In genomic region chr15:7692096-7692495, GRCm38 (mm10) we compare ENCODE assay signal across 16 mouse cellular contexts.
"Had no signal": no experiment of that assay in that cellular context is flagged by ENCODE, and none has a peak within 500 bp of the region (broad histone marks: within the 10 kb centered on the region; RNA-seq: fewer than 3 reads in every experiment).

No protein-coding gene starts in this region.

- H3K9me3 ChIP-seq: lung, embryonic 15.5 days; megakaryocyte, embryonic 14.5 days; midbrain, embryonic 13.5 days; midbrain, embryonic 15.5 days; neural tube, embryonic 12.5 days; stomach, embryonic 15.5 days had no signal

- H3K4me3 ChIP-seq: lung, embryonic 15.5 days; megakaryocyte, embryonic 14.5 days; midbrain, embryonic 13.5 days; midbrain, embryonic 15.5 days; neural tube, embryonic 12.5 days; stomach, embryonic 15.5 days had no signal

- H3K9ac ChIP-seq: lung, embryonic 15.5 days; midbrain, embryonic 13.5 days; midbrain, embryonic 15.5 days; neural tube, embryonic 12.5 days; stomach, embryonic 15.5 days had no signal

- H3K27ac ChIP-seq: lung, embryonic 15.5 days; macrophage; midbrain, embryonic 13.5 days; midbrain, embryonic 15.5 days; neural tube, embryonic 12.5 days; stomach, embryonic 15.5 days; stomach, postnatal 0 days had no signal

- DNase-seq: lung, postnatal 14 days; lung, postnatal 36 days; right cerebral cortex, postnatal 14 days; thymus, adult 2 months; thymus, postnatal 25 days; thymus, postnatal 4 days had no signal

- ATAC-seq: lung, postnatal 0 days; midbrain, embryonic 13.5 days; midbrain, embryonic 15.5 days had no signal

- H3K4me2 ChIP-seq: lung, embryonic 15.5 days; midbrain, embryonic 11.5 days; midbrain, embryonic 13.5 days; midbrain, embryonic 15.5 days; neural tube, embryonic 12.5 days; stomach, embryonic 15.5 days had no signal

- H3K27me3 ChIP-seq: lung, embryonic 15.5 days; megakaryocyte, embryonic 14.5 days; midbrain, embryonic 13.5 days; midbrain, embryonic 15.5 days; neural tube, embryonic 12.5 days; stomach, embryonic 15.5 days had no signal

- H3K4me1 ChIP-seq: lung, embryonic 15.5 days; megakaryocyte, embryonic 14.5 days; midbrain, embryonic 13.5 days; midbrain, embryonic 15.5 days; neural tube, embryonic 12.5 days; stomach, embryonic 15.5 days had no signal

- H3K36me3 ChIP-seq: lung, embryonic 15.5 days; midbrain, embryonic 13.5 days; midbrain, embryonic 15.5 days; neural tube, embryonic 12.5 days; stomach, embryonic 15.5 days had no signal
